Mouse (Mus musculus) thymus, adult 2 months (tissue): ENCODE measurements around the gene Clca3a2. TPM values are rescaled to one million over a fixed set of nuclear protein-coding genes. Genes with fewer than 3 reads are reported as not detected.
"Not testable (repeated sequence)": the region's sequence is repeated elsewhere in the genome, so short reads cannot be mapped to it uniquely, and the experiment has no call there.

Experiments
- DNase-seq: peaks from one replicate; pipeline ENCODE4 v3.0.0; 2021
- H3K27ac ChIP-seq: fragments of 200-500 bp; 2 replicates; pipeline ENCODE4 v1.5.1; 2012; ENCODE audit warnings: low read length, control low read depth; ENCODE audit not compliant: control insufficient read depth, insufficient read depth
- H3K27me3 ChIP-seq: fragments of 200-500 bp; 2 replicates; pipeline ENCODE4 v1.6.1; 2012; ENCODE audit warnings: mild to moderate bottlenecking, low read length, moderate library complexity, mixed read lengths; ENCODE audit not compliant: control insufficient read depth, insufficient read depth
- H3K36me3 ChIP-seq: fragments of 200-500 bp; 2 replicates; pipeline ENCODE4 v1.6.1; 2012; ENCODE audit warnings: mild to moderate bottlenecking, low read length, moderate library complexity; ENCODE audit not compliant: control insufficient read depth, insufficient read depth
- H3K4me1 ChIP-seq: fragments of 200-500 bp; replicated peaks from 2 replicates; pipeline ENCODE4 v1.6.1; 2012; ENCODE audit warnings: low read length; ENCODE audit not compliant: control insufficient read depth, insufficient read depth
- H3K4me3 ChIP-seq: fragments of 200-500 bp; 2 replicates; pipeline ENCODE4 v1.5.1; 2012; ENCODE audit warnings: mild to moderate bottlenecking, low read length, control low read depth, moderate library complexity; ENCODE audit not compliant: control insufficient read depth, insufficient read depth
- CTCF ChIP-seq: fragments of 200-500 bp; IDR thresholded peaks from 2 replicates; pipeline ENCODE4 v1.5.1; 2012; ENCODE audit warnings: mild to moderate bottlenecking, control low read depth, low read length, moderate library complexity, borderline replicate concordance; ENCODE audit not compliant: control insufficient read depth, poor library complexity, insufficient read depth; ENCODE audit errors: extremely low read depth
- POLR2A ChIP-seq: fragments of 200-500 bp; IDR thresholded peaks from 2 replicates; pipeline ENCODE4 v1.6.1; 2012; ENCODE audit warnings: mild to moderate bottlenecking, low read length, control low read depth, moderate library complexity; ENCODE audit not compliant: control insufficient read depth, poor library complexity, insufficient read depth; ENCODE audit errors: extremely low read depth
- WGBS: fragments of 180-500 bp; shearing (Covaris S2); methylation state at CpG from one replicate; pipeline ENCODE4 v1.1.7; 2018; 5-methylcytosine and 5-hydroxymethylcytosine counted together
- polyA plus RNA-seq: library from polyadenylated mRNA; depleted of rRNA; stranded (reverse); fragments of >200 nt; gene quantifications from 2 replicates; pipeline ENCODE4 v1.2.3, GENCODE M21; 2012

The Clca3a2 gene
- polyA plus RNA-seq, 1 experiment, result 10.1 TPM

GRCm38 (mm10) chr3:144811821-144812220 is 7.5 kb downstream of the Clca3a2 start:
- H3K27ac ChIP-seq, result no peak overlapping the region
- WGBS, result 57% methylated on average over 3 of the region's 3 CpGs
- no peaks in the 10 kb centered on the region for H3K27me3 ChIP-seq
- no peak overlapping the region for H3K4me3 ChIP-seq
- TF ChIP-seq CTCF, result no peak
- no peak for TF ChIP-seq POLR2A
- no peak for DNase-seq
- no peaks in the 10 kb centered on the region for H3K4me1 ChIP-seq
- no peaks in the 10 kb centered on the region for H3K36me3 ChIP-seq

GRCm38 (mm10) chr3:144808153-144808925 is 11.0 kb downstream of the Clca3a2 start:
- WGBS, result 73% methylated on average over 17 of the region's 17 CpGs
- H3K4me1 ChIP-seq, H3K4me3 ChIP-seq, H3K27ac ChIP-seq, H3K36me3 ChIP-seq, DNase-seq, H3K27me3 ChIP-seq: not testable (repeated sequence)

- not testable (repeated sequence) for H3K27ac ChIP-seq, H3K4me3 ChIP-seq, H3K36me3 ChIP-seq, H3K4me1 ChIP-seq, DNase-seq, H3K27me3 ChIP-seq
- WGBS, result 64% methylated on average over 2 of the region's 2 CpGs
Observed at GRCm38 (mm10) chr3:144806626-144807025, 12.7 kb downstream of the Clca3a2 start.

GRCm38 (mm10) chr3:144801861-144802260 is 17.4 kb downstream of the Clca3a2 start:
- no peaks in the 10 kb centered on the region for H3K36me3 ChIP-seq
- DNase-seq, result no peak
- TF ChIP-seq POLR2A (no peak), CTCF (no peak)
- WGBS, result 50% methylated on average over 8 of the region's 8 CpGs
- no peaks in the 10 kb centered on the region for H3K4me1 ChIP-seq
- H3K27me3 ChIP-seq, result no peaks in the 10 kb centered on the region
- no peak overlapping the region for H3K4me3 ChIP-seq
- no peak overlapping the region for H3K27ac ChIP-seq

GRCm38 (mm10) chr3:144785181-144786148 is 33.8 kb downstream of the Clca3a2 start:
- TF ChIP-seq POLR2A (no peak), CTCF (no peak)
- Histone ChIP-seq H3K4me3 (no peak overlapping the region), H3K27me3 (no peaks in the 10 kb centered on the region), H3K36me3 (no peaks in the 10 kb centered on the region), H3K4me1 (no peaks in the 10 kb centered on the region), H3K27ac (no peak overlapping the region)
- WGBS, result 86% methylated on average over 11 of the region's 11 CpGs
- no peak for DNase-seq

GRCm38 (mm10) chr3:144765161-144765560 is 54.1 kb downstream of the Clca3a2 start:
- no peak for TF ChIP-seq POLR2A
- TF ChIP-seq CTCF, result no peak
- Histone ChIP-seq H3K27me3 (no peaks in the 10 kb centered on the region), H3K4me3 (no peak overlapping the region), H3K4me1 (no peaks in the 10 kb centered on the region), H3K27ac (no peak overlapping the region), H3K36me3 (no peaks in the 10 kb centered on the region)
- no peak for DNase-seq
- 90% methylated on average over 4 of the region's 4 CpGs for WGBS

- Histone ChIP-seq H3K27me3 (no peaks in the 10 kb centered on the region), H3K27ac (no peak overlapping the region), H3K4me1 (no peaks in the 10 kb centered on the region), H3K4me3 (no peak overlapping the region), H3K36me3 (no peaks in the 10 kb centered on the region)
- 51% methylated on average over 6 of the region's 6 CpGs for whole genome bisulfite sequencing
- no peak for DNase-seq
- TF ChIP-seq POLR2A, result no peak
- no peak for TF ChIP-seq CTCF
Observed at GRCm38 (mm10) chr3:144761454-144761853, 57.8 kb downstream of the Clca3a2 start.
